Mouse (Mus musculus) CH12.LX (cell line): ENCODE data around the gene Trim16. TPM values are rescaled to one million over a fixed set of nuclear protein-coding genes. Genes with fewer than 3 reads are reported as not detected.

ENCODE experiments used
- DNase-seq: peaks from one replicate; pipeline ENCODE4 v3.0.0-alpha.2; 2013; ENCODE audit errors: extremely low read depth
- H3K27ac ChIP-seq: 2 replicates; pipeline ENCODE4 v1.5.1; 2012; ENCODE audit warnings: low read depth, mild to moderate bottlenecking, control low read depth, moderate library complexity; ENCODE audit not compliant: insufficient read depth
- H3K27me3 ChIP-seq: replicated peaks from 2 replicates; pipeline ENCODE3; 2012; ENCODE audit warnings: inconsistent platforms
- H3K36me3 ChIP-seq, 2 experiments: replicated peaks in 1 of 2; 2 replicates each; pipeline versions ENCODE3 to v1.6.1; 2012; ENCODE audit warnings: inconsistent platforms in 1 of 2, low read length in 1 of 2, mild to moderate bottlenecking in 1 of 2, mixed read lengths in 1 of 2, moderate library complexity in 1 of 2; ENCODE audit not compliant: control insufficient read depth in 1 of 2, insufficient read depth in 1 of 2
- H3K4me1 ChIP-seq, 2 experiments: 2 replicates each; pipeline ENCODE4 v1.6.1; 2012; ENCODE audit warnings: inconsistent platforms in 1 of 2, moderate library complexity in 1 of 2; ENCODE audit not compliant: insufficient read depth in 2 of 2, control insufficient read depth in 1 of 2
- H3K4me2 ChIP-seq: 2 replicates; pipeline ENCODE4 v1.6.1; 2012; ENCODE audit warnings: low read depth, mild to moderate bottlenecking, control low read depth; ENCODE audit not compliant: poor library complexity, insufficient read depth, severe bottlenecking
- H3K4me3 ChIP-seq, 3 experiments: fragments of 150-350 bp in 1 of 3; sonication (generic) in 1 of 3; replicated peaks in 1 of 3; 2 replicates each; pipeline versions ENCODE3 to v1.5.1; 2011 to 2012; ENCODE audit warnings: low read depth in 2 of 3, low read length in 2 of 3, mild to moderate bottlenecking in 2 of 3, moderate library complexity in 2 of 3, control low read depth in 1 of 3, improper control_type of control experiment in 1 of 3, inconsistent platforms in 1 of 3, mixed read lengths in 1 of 3; ENCODE audit not compliant: poor library complexity in 1 of 3
- H3K79me2 ChIP-seq: replicated peaks from 2 replicates; pipeline ENCODE4 v1.6.1; 2012; ENCODE audit warnings: mild to moderate bottlenecking, moderate library complexity; ENCODE audit not compliant: control insufficient read depth, poor library complexity, insufficient read depth, severe bottlenecking; ENCODE audit errors: extremely low read depth
- H3K9ac ChIP-seq: 2 replicates; pipeline ENCODE4 v1.6.1; 2012; ENCODE audit warnings: low read depth, mild to moderate bottlenecking, control low read depth, moderate library complexity; ENCODE audit not compliant: insufficient read depth
- H3K9me3 ChIP-seq: replicated peaks from 2 replicates; pipeline ENCODE3; 2012; ENCODE audit warnings: low read length, inconsistent platforms, mixed read lengths
- BHLHE40 ChIP-seq: IDR thresholded peaks from 2 replicates; pipeline ENCODE4 v1.6.1; 2011; ENCODE audit warnings: mild to moderate bottlenecking, low read depth, low read length, improper control_type of control experiment
- CHD1 ChIP-seq: IDR thresholded peaks from 2 replicates; pipeline ENCODE4 v1.6.1; 2012; ENCODE audit warnings: low read depth, low read length, improper control_type of control experiment, inconsistent platforms
- EP300 ChIP-seq: IDR thresholded peaks from 2 replicates; pipeline ENCODE4 v1.6.1; 2011; ENCODE audit warnings: low read length, improper control_type of control experiment
- ETS1 ChIP-seq: conservative IDR thresholded peaks from 2 replicates; pipeline ENCODE4 v1.6.1; 2012; ENCODE audit warnings: low read depth, mild to moderate bottlenecking, inconsistent platforms, low read length, improper control_type of control experiment, moderate library complexity
- HCFC1 ChIP-seq: IDR thresholded peaks from 2 replicates; pipeline ENCODE4 v1.6.1; 2012; ENCODE audit warnings: low read depth, mild to moderate bottlenecking, inconsistent platforms, low read length, improper control_type of control experiment
- JUND ChIP-seq: conservative IDR thresholded peaks from 2 replicates; pipeline ENCODE4 v1.6.1; 2011; ENCODE audit warnings: low read depth, low read length, improper control_type of control experiment
- KAT2A ChIP-seq: IDR thresholded peaks from 2 replicates; pipeline ENCODE4 v1.6.1; 2012; ENCODE audit warnings: low read length, improper control_type of control experiment, inconsistent platforms; ENCODE audit not compliant: insufficient replicate concordance
- MAFK ChIP-seq: IDR thresholded peaks from 2 replicates; pipeline ENCODE4 v1.6.1; 2011; ENCODE audit warnings: low read length, improper control_type of control experiment; ENCODE audit not compliant: insufficient replicate concordance
- MAX ChIP-seq: IDR thresholded peaks from 2 replicates; pipeline ENCODE4 v1.6.1; 2011; ENCODE audit warnings: low read length, improper control_type of control experiment
- NELFE ChIP-seq: IDR thresholded peaks from 2 replicates; pipeline ENCODE4 v1.6.1; 2011; ENCODE audit warnings: low read depth, low read length, improper control_type of control experiment
- POLR2A ChIP-seq: IDR thresholded peaks from 2 replicates; pipeline ENCODE4 v1.6.1; 2011; ENCODE audit warnings: low read depth, mild to moderate bottlenecking, improper control_type of control experiment, low read length
- POLR2AphosphoS2 ChIP-seq: IDR thresholded peaks from 2 replicates; pipeline ENCODE4 v1.6.1; 2011; ENCODE audit warnings: low read depth, low read length, improper control_type of control experiment
- RAD21 ChIP-seq: IDR thresholded peaks from 2 replicates; pipeline ENCODE4 v1.6.1; 2011; ENCODE audit warnings: low read depth, mild to moderate bottlenecking, low read length, improper control_type of control experiment, moderate library complexity
- RCOR1 ChIP-seq: conservative IDR thresholded peaks from 2 replicates; pipeline ENCODE4 v1.6.1; 2012; ENCODE audit warnings: low read depth, mild to moderate bottlenecking, inconsistent platforms, low read length, improper control_type of control experiment
- SMC3 ChIP-seq: IDR thresholded peaks from 2 replicates; pipeline ENCODE4 v1.6.1; 2011; ENCODE audit warnings: low read depth, low read length, improper control_type of control experiment
- TBP ChIP-seq: conservative IDR thresholded peaks from 2 replicates; pipeline ENCODE4 v1.6.1; 2011; ENCODE audit warnings: low read depth, low read length, improper control_type of control experiment
- TCF12 ChIP-seq: IDR thresholded peaks from 2 replicates; pipeline ENCODE4 v1.6.1; 2014; ENCODE audit warnings: low read depth, mild to moderate bottlenecking, inconsistent platforms, low read length, improper control_type of control experiment
- USF1 ChIP-seq: IDR thresholded peaks from 2 replicates; pipeline ENCODE4 v1.6.1; 2014; ENCODE audit warnings: low read depth, mild to moderate bottlenecking, inconsistent platforms, low read length, improper control_type of control experiment
- USF2 ChIP-seq: conservative IDR thresholded peaks from 2 replicates; pipeline ENCODE4 v1.6.1; 2011; ENCODE audit warnings: low read depth, low read length, improper control_type of control experiment
- ZC3H11A ChIP-seq: IDR thresholded peaks from 2 replicates; pipeline ENCODE4 v1.6.1; 2012; ENCODE audit warnings: low read depth, mild to moderate bottlenecking, inconsistent platforms, low read length, improper control_type of control experiment
- ZKSCAN1 ChIP-seq: IDR thresholded peaks from 2 replicates; pipeline ENCODE4 v1.6.1; 2012; ENCODE audit warnings: low read depth, inconsistent platforms, low read length, improper control_type of control experiment, borderline replicate concordance
- dilution Hi-C: fragments of 300-500 bp; cut with MboI; formaldehyde crosslinking; loops from 2 replicates; pipeline ENCODE4 v1.14.3; 2020; ENCODE audit warnings: low sequenced_read_pairs; ENCODE audit not compliant: extremely low pct_unique_long_range_greater_than_20kb, extremely low pct_ligation_motif_present
- in situ Hi-C: fragments of 300-500 bp; cut with MboI; formaldehyde crosslinking; loops from 3 replicates; pipeline ENCODE4 v1.14.3; 2019; ENCODE audit warnings: low sequenced_read_pairs, low pct_ligation_motif_present, low pct_unique_long_range_greater_than_20kb, mixed read lengths
- polyA plus RNA-seq: library from polyadenylated mRNA; unstranded; fragments of >175 nt; gene quantifications from 2 replicates; pipeline ENCODE4 v1.2.1, GENCODE M21; 2012; ENCODE audit warnings: low read depth; ENCODE audit not compliant: insufficient read length
- total RNA-seq, 2 experiments: library from RNA; depleted of rRNA; stranded (reverse); fragments of 300-350 nt in 1 of 2; fragments of >200 nt in 1 of 2; gene quantifications; 2 replicates each; pipeline ENCODE4 v1.2.3; 2012 to 2014

Gene Trim16
- total and polyA plus RNA-seq, 3 experiments, result not detected

GRCm38 (mm10) chr11:62826106-62826733, 6.2 kb downstream of the Trim16 start:
- dilution Hi-C loops, result no loop called here
- TF ChIP-seq SMC3, result no peak
- TF ChIP-seq BHLHE40, result no peak
- no peak for TF ChIP-seq TBP
- TF ChIP-seq TCF12, result no peak
- TF ChIP-seq, all 38 proteins: peak for 0
- H3K79me2 ChIP-seq, result no peaks in the 10 kb centered on the region
- H3K9me3 ChIP-seq, result no peaks in the 10 kb centered on the region
- peaks cover 0 to 5% of the 10 kb centered on the region in 2 experiments; a peak in 2 of 4 replicates for H3K4me1 ChIP-seq
- no peak overlapping the region for H3K4me3 ChIP-seq
- in situ Hi-C loops, result no loop called here
- H3K27me3 ChIP-seq, result no peaks in the 10 kb centered on the region
- no peaks in the 10 kb centered on the region for H3K36me3 ChIP-seq
- no peak overlapping the region for H3K27ac ChIP-seq
- no peak overlapping the region for H3K9ac ChIP-seq
- H3K4me2 ChIP-seq, result no peak overlapping the region
- no peak for DNase-seq

GRCm38 (mm10) chr11:62827135-62827534, 7.1 kb downstream of the Trim16 start:
- dilution Hi-C loops, result no loop called here
- no peak overlapping the region for H3K27ac ChIP-seq
- H3K79me2 ChIP-seq, result no peaks in the 10 kb centered on the region
- H3K4me3 ChIP-seq, result no peak overlapping the region
- no peaks in the 10 kb centered on the region for H3K27me3 ChIP-seq
- no peak overlapping the region for H3K9ac ChIP-seq
- no peak for DNase-seq
- no peaks in the 10 kb centered on the region; a peak in 1 of 4 replicates for H3K4me1 ChIP-seq
- H3K36me3 ChIP-seq, result no peaks in the 10 kb centered on the region
- no peak overlapping the region for H3K4me2 ChIP-seq
- H3K9me3 ChIP-seq, result no peaks in the 10 kb centered on the region
- no peak for TF ChIP-seq RAD21
- TF ChIP-seq USF2, result no peak
- TF ChIP-seq TCF12, result no peak
- TF ChIP-seq POLR2A, result no peak
- TF ChIP-seq CHD1, result no peak
- no peak for TF ChIP-seq KAT2A
- TF ChIP-seq ZKSCAN1, result no peak
- TF ChIP-seq MAX, result no peak
- no peak for TF ChIP-seq ETS1
- TF ChIP-seq SMC3, result no peak
- no peak for TF ChIP-seq USF1
- TF ChIP-seq NELFE, result no peak
- no peak for TF ChIP-seq ZC3H11A
- no peak for TF ChIP-seq POLR2AphosphoS2
- no peak for TF ChIP-seq JUND
- no peak for TF ChIP-seq HCFC1
- no peak for TF ChIP-seq RCOR1
- no peak for TF ChIP-seq MAFK
- no peak for TF ChIP-seq EP300
- in situ Hi-C loops, result no loop called here
